26 mouse cellular contexts compared by ENCODE assay signal in genomic region chr11:50018848-50019247, GRCm38 (mm10). TPM values are rescaled to one million over a fixed set of nuclear protein-coding genes. Genes with fewer than 3 reads are reported as not detected.
A peak's percentile ranks its signal among the peaks of the same experiment; 100 is the strongest.
DNase-seq lines count a peak whose midpoint lies in the region; ATAC-seq and TF ChIP-seq lines count a peak whose summit lies in the region.
"Had no signal": no experiment of that assay in that cellular context is flagged by ENCODE, and none has a peak within 500 bp of the region (broad histone marks: within the 10 kb centered on the region; RNA-seq: fewer than 3 reads in every experiment).

No protein-coding gene starts in this region.

- no peaks in the 10 kb centered on the region for H3K27me3 ChIP-seq in MEL (ENCODE audit: control insufficient read depth in 1 of 2, insufficient read depth in 2 of 2, low read length in 2 of 2)
- no peaks in the 10 kb centered on the region for H3K27me3 ChIP-seq in splenic B cell, adult 2 months (ENCODE audit: control insufficient read depth, insufficient read depth, low read length, poor library complexity, severe bottlenecking)
- peaks cover 40% of the 10 kb centered on the region for H3K27me3 ChIP-seq in heart, embryonic 10.5 days (ENCODE audit: insufficient read depth, poor library complexity, severe bottlenecking)
- no peaks in the 10 kb centered on the region for H3K27me3 ChIP-seq in liver, postnatal 0 days (ENCODE audit: insufficient read depth, low read length)
- H3K27me3 ChIP-seq: intestine, embryonic 15.5 days had no signal

- H3K27ac ChIP-seq in MEL (ENCODE audit: control insufficient read depth, low read depth, low read length), result peak overlapping the region; percentile 58
- no peak overlapping the region for H3K27ac ChIP-seq in heart, embryonic 10.5 days
- no peak overlapping the region for H3K27ac ChIP-seq in liver, postnatal 0 days (ENCODE audit: low read depth)
- H3K27ac ChIP-seq: forebrain, embryonic 10.5 days; forebrain, embryonic 13.5 days; heart, adult 2 months; hindbrain, embryonic 10.5 days; hindbrain, embryonic 13.5 days; intestine, embryonic 15.5 days had no signal

- TF ChIP-seq POLR2A in MEL (IDR thresholded peaks at IDR 0.05; ENCODE audit: control insufficient read depth in 1 of 2, insufficient read depth in 1 of 2, low read depth in 1 of 2, low read length in 2 of 2, poor library complexity in 1 of 2), result no peak

- H3K4me2 ChIP-seq in liver, postnatal 0 days (ENCODE audit: low read depth, low read length), result no peak overlapping the region
- H3K4me2 ChIP-seq: forebrain, embryonic 13.5 days; heart, embryonic 11.5 days; hindbrain, embryonic 13.5 days; intestine, embryonic 15.5 days had no signal

- TF ChIP-seq CTCF in MEL (IDR thresholded peaks at IDR 0.05 in 2 of 3, conservative IDR thresholded peaks at IDR 0.05 in 1 of 3; ENCODE audit: control insufficient read depth in 1 of 3, insufficient read depth in 1 of 3, low read depth in 2 of 3, low read length in 3 of 3, poor library complexity in 1 of 3, severe bottlenecking in 1 of 3), result no peak
- TF ChIP-seq CTCF in liver, postnatal 0 days (IDR thresholded peaks at IDR 0.05; ENCODE audit: low read depth), result no peak

- peaks cover 0 to 12% of the 10 kb centered on the region in 2 experiments; a peak in 2 of 4 replicates for H3K36me3 ChIP-seq in MEL (ENCODE audit: control insufficient read depth in 1 of 2, insufficient read depth in 2 of 2, low read length in 2 of 2)
- no peaks in the 10 kb centered on the region for H3K36me3 ChIP-seq in splenic B cell, adult 2 months (ENCODE audit: control insufficient read depth, insufficient read depth, low read length, poor library complexity, severe bottlenecking)
- H3K36me3 ChIP-seq in heart, embryonic 10.5 days, result no peaks in the 10 kb centered on the region
- no peaks in the 10 kb centered on the region for H3K36me3 ChIP-seq in liver, postnatal 0 days (replicated peaks; ENCODE audit: insufficient read depth, low read length)
- H3K36me3 ChIP-seq: forebrain, embryonic 10.5 days; hindbrain, embryonic 10.5 days; hindbrain, embryonic 13.5 days; intestine, embryonic 15.5 days had no signal

- H3K79me2 ChIP-seq in MEL (ENCODE audit: control insufficient read depth, insufficient read depth, low read length, poor library complexity), result no peaks in the 10 kb centered on the region

- H3K9ac ChIP-seq in MEL (ENCODE audit: control insufficient read depth, low read depth, low read length, poor library complexity, severe bottlenecking), result no peak overlapping the region
- H3K9ac ChIP-seq in liver, postnatal 0 days (replicated peaks), result no peak overlapping the region
- H3K9ac ChIP-seq: forebrain, embryonic 13.5 days; hindbrain, embryonic 13.5 days; intestine, embryonic 15.5 days had no signal

- TF ChIP-seq RAD21 in MEL (IDR thresholded peaks at IDR 0.05; ENCODE audit: low read depth, low read length), result no peak

- TF ChIP-seq EP300 in MEL (IDR thresholded peaks at IDR 0.05; ENCODE audit: low read depth in 1 of 2, low read length in 2 of 2), result peak; percentile 71 to 74; a peak in 3 of 4 replicates
- no peak for TF ChIP-seq EP300 in liver, postnatal 0 days (IDR thresholded peaks at IDR 0.05; ENCODE audit: low read depth)

- H3K4me3 ChIP-seq in MEL (ENCODE audit: control insufficient read depth in 1 of 2, insufficient read depth in 1 of 2, low read depth in 2 of 2, low read length in 2 of 2), result no peak overlapping the region
- no peak overlapping the region for H3K4me3 ChIP-seq in heart, embryonic 10.5 days
- no peak overlapping the region for H3K4me3 ChIP-seq in liver, postnatal 0 days (ENCODE audit: low read depth, low read length)
- H3K4me3 ChIP-seq: forebrain, embryonic 10.5 days; forebrain, embryonic 13.5 days; heart, adult 2 months; hindbrain, embryonic 10.5 days; hindbrain, embryonic 13.5 days; intestine, embryonic 15.5 days had no signal

- H3K9me3 ChIP-seq in MEL (replicated peaks; ENCODE audit: insufficient read depth, low read length), result no peaks in the 10 kb centered on the region
- H3K9me3 ChIP-seq in heart, embryonic 10.5 days, result no peaks in the 10 kb centered on the region
- H3K9me3 ChIP-seq in liver, postnatal 0 days (ENCODE audit: low read length), result no peaks in the 10 kb centered on the region
- H3K9me3 ChIP-seq: forebrain, embryonic 10.5 days; forebrain, embryonic 13.5 days; hindbrain, embryonic 10.5 days; hindbrain, embryonic 13.5 days; intestine, embryonic 15.5 days had no signal

- DNase-seq in MEL (ENCODE audit: low read depth, low spot score), result peak; percentile 84
- DNase-seq in splenic B cell, adult 2 months (ENCODE audit: low read depth, low spot score), result peak; percentile 31
- no peak for DNase-seq in heart, embryonic 10.5 days (ENCODE audit: low spot score)
- DNase-seq in liver, postnatal 0 days, result no peak
- DNase-seq in spleen, postnatal 14 days (ENCODE audit: low spot score in 2 of 2), result no peak
- DNase-seq: adrenal gland, postnatal 10 days; adrenal gland, postnatal 36 days; cerebellum, adult 11 months; cerebellum, adult 2 months; cerebellum, postnatal 10 days; cerebellum, postnatal 36 days; gastrocnemius, postnatal 25 days; heart, adult 2 months had no signal

- ATAC-seq in hematopoietic stem cell, adult 5-6 weeks (replicated peaks in 1 of 2; ENCODE audit: insufficient read depth in 1 of 2, low FRiP score in 2 of 2, low TSS enrichment in 1 of 2, low read depth in 1 of 2, poor library complexity in 2 of 2, severe bottlenecking in 2 of 2), result peak; percentile 89 to 92
- ATAC-seq in megakaryocyte progenitor cell, adult 5-6 weeks (replicated peaks; ENCODE audit: poor library complexity), result peak; percentile 89
- no peak for ATAC-seq in liver, postnatal 0 days
- ATAC-seq: activated CD4-positive, CD25-positive, alpha-beta regulatory T cell, adult 4 months; CD4-positive, CD25-positive, alpha-beta regulatory T cell, adult 4 months; forebrain, embryonic 13.5 days; forebrain, embryonic 16.5 days; hindbrain, embryonic 16.5 days; intestine, embryonic 15.5 days had no signal

- peaks cover 4 to 16% of the 10 kb centered on the region in 2 experiments; a peak in 3 of 4 replicates for H3K4me1 ChIP-seq in MEL (ENCODE audit: control insufficient read depth in 1 of 2, insufficient read depth in 2 of 2, low read length in 2 of 2)
- H3K4me1 ChIP-seq in heart, embryonic 10.5 days, result peaks cover 6% of the 10 kb centered on the region; the same call in 1 of the 2 replicates
- no peaks in the 10 kb centered on the region; the same call in 1 of the 2 replicates for H3K4me1 ChIP-seq in liver, postnatal 0 days (ENCODE audit: insufficient read depth)
- H3K4me1 ChIP-seq: forebrain, embryonic 10.5 days; forebrain, embryonic 13.5 days; hindbrain, embryonic 13.5 days; intestine, embryonic 15.5 days had no signal

TF ChIP-seq in MEL, 35 proteins besides CTCF, POLR2A, EP300 and RAD21 (continues in another document):
- TF ChIP-seq CHD1 (IDR thresholded peaks at IDR 0.05; ENCODE audit: low read depth, low read length) (no peak), NRF1 (IDR thresholded peaks at IDR 0.05; ENCODE audit: insufficient read depth, low read depth, low read length, poor library complexity, severe bottlenecking) (no peak), MAX (IDR thresholded peaks at IDR 0.05; ENCODE audit: low read length) (peak; percentile 73; the same call in 1 of the 2 replicates), UBTF (IDR thresholded peaks at IDR 0.05; ENCODE audit: borderline replicate concordance, insufficient read depth, low read depth, low read length) (no peak), MAFK (IDR thresholded peaks at IDR 0.05; ENCODE audit: borderline replicate concordance, low read depth, low read length) (no peak), HCFC1 (IDR thresholded peaks at IDR 0.05; ENCODE audit: low read depth, low read length) (no peak; the same call in 1 of the 2 replicates), POLR2AphosphoS5 (IDR thresholded peaks at IDR 0.05; ENCODE audit: borderline replicate concordance, low read depth, low read length) (no peak), TAL1 (IDR thresholded peaks at IDR 0.05; ENCODE audit: low read length) (peak; percentile 26; the same call in 1 of the 2 replicates), MYB (IDR thresholded peaks at IDR 0.05; ENCODE audit: low read depth, low read length) (no peak), MYC (IDR thresholded peaks at IDR 0.05; ENCODE audit: low read depth, low read length) (peak; percentile 89; the same call in 1 of the 2 replicates), TBP (IDR thresholded peaks at IDR 0.05; ENCODE audit: low read depth, low read length) (0 out of 2 replicates have a peak, but pooled peaks have one; percentile 33), GATA1 (IDR thresholded peaks at IDR 0.05; ENCODE audit: low read depth, low read length) (peak; percentile 40; the same call in 1 of the 2 replicates), SIN3A (IDR thresholded peaks at IDR 0.05; ENCODE audit: low read length) (peak; percentile 65), POLR2AphosphoS2 (IDR thresholded peaks at IDR 0.05; ENCODE audit: low read length) (no peak), ELF1 (IDR thresholded peaks at IDR 0.05; ENCODE audit: low read depth, low read length) (peak; percentile 48; the same call in 1 of the 2 replicates), JUND (IDR thresholded peaks at IDR 0.05; ENCODE audit: low read depth, low read length) (no peak), ZMIZ1 (IDR thresholded peaks at IDR 0.05; ENCODE audit: low read depth, low read length) (no peak), BHLHE40 (IDR thresholded peaks at IDR 0.05; ENCODE audit: borderline replicate concordance, low read depth, low read length) (no peak), GABPA (IDR thresholded peaks at IDR 0.05; ENCODE audit: low read depth, low read length) (no peak), ZKSCAN1 (IDR thresholded peaks at IDR 0.05; ENCODE audit: low read depth, low read length) (no peak), MXI1 (IDR thresholded peaks at IDR 0.05; ENCODE audit: low read depth, low read length) (peak; percentile 80; the same call in 1 of the 2 replicates), RCOR1 (IDR thresholded peaks at IDR 0.05; ENCODE audit: low read depth, low read length) (peak; percentile 34; the same call in 1 of the 2 replicates), ZNF384 (IDR thresholded peaks at IDR 0.05; ENCODE audit: low read depth, low read length) (peak; percentile 89), TCF12 (IDR thresholded peaks at IDR 0.05; ENCODE audit: low read depth, low read length) (peak; percentile 37; the same call in 1 of the 2 replicates)

RNA-seq across cellular contexts. Expression of gene Rnf130, which starts 6.3 kb away (rescaled TPM):
- 78.2 and 81.1 TPM in 2 replicates for total RNA-seq in MEL (2012; rRNA removed)
- 100 to 1,000 TPM in 1 of 2 experiments, 10 to 100 TPM in 1; 59.5 to 507 TPM for polyA plus RNA-seq in MEL (2012; ENCODE audit: insufficient read depth in 1 of 2, insufficient read length in 2 of 2, low read depth in 1 of 2, low replicate concordance in 2 of 2, missing spikeins in 1 of 2)
- total RNA-seq in hematopoietic stem cell, adult 5-6 weeks (2017), result 288 and 337 TPM in 2 replicates
- 256 and 262 TPM in 2 replicates for total RNA-seq in megakaryocyte progenitor cell, adult 5-6 weeks (2015)
- 224 and 237 TPM in 2 replicates for total RNA-seq in megakaryocyte progenitor cell, adult 5-6 weeks (2017)
- 27.1 and 31.6 TPM in 2 replicates for polyA plus RNA-seq in heart, embryonic 10.5 days (2016; fragmentation: Nextera tagmentation; extraction: Ambion mirVana)
- 75.0 and 82.0 TPM in 2 replicates for polyA plus RNA-seq in liver, postnatal 0 days (2015; fragmentation: Nextera tagmentation; extraction: Ambion mirVana)
- polyA plus RNA-seq: C2C12 had no signal

Comparison
In these comparisons a context has a peak if more than half of its experiments do, and no peak if none do; other contexts are left out.
1. DNase-seq: peak in MEL (single experiment) and splenic B cell, adult 2 months (single experiment); none in heart, embryonic 10.5 days (single experiment), liver, postnatal 0 days (single experiment) and spleen, postnatal 14 days (0 of 2).